Mouse (Mus musculus): Measurements from ENCODE around the gene Nudt14. TPM values are rescaled to one million over a fixed set of nuclear protein-coding genes. Genes with fewer than 3 reads are reported as not detected.

Nudt14 gene
- total and polyA plus RNA-seq, 3 experiments, result 6.2 to 22.2 (median 13.3) TPM

DNA sequence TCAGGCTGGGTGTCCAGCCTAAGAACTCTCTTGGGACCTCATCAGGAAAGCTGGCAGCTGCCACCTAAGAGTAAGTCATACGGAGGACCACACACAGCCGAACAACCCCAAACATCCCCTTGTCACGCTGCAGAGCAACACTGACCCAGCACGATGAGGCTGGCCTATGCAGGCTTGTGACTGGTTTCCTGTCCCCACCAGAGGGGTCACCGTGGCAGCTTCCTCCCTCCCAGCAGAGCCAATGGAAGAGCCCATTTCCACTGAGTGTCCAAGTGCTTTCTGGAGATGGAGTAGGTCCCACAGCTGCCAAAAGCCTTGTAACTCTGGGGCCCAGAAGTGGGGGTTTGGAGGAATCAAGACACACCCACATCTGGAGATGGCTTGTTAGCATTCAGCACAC, 19.9 kb upstream of the Nudt14 start:
- H3K4me1 ChIP-seq (ENCODE audit: insufficient read depth, low read depth, low read length), result 0 out of 2 replicates have a peak, but pooled peaks cover 2% of the 10 kb centered on the region
- no peak for TF ChIP-seq TAL1 (conservative IDR thresholded peaks at IDR 0.05; ENCODE audit: low read depth, low read length)
- TF ChIP-seq POLR2AphosphoS5 (IDR thresholded peaks at IDR 0.05; ENCODE audit: insufficient replicate concordance, low read depth, low read length), result no peak
- no peak for TF ChIP-seq CTCF (IDR thresholded peaks at IDR 0.05; ENCODE audit: low read depth, low read length)
- TF ChIP-seq GATA2 (IDR thresholded peaks at IDR 0.05; ENCODE audit: borderline replicate concordance, low read depth, low read length), result no peak
- no peak for TF ChIP-seq GATA1 (IDR thresholded peaks at IDR 0.05; ENCODE audit: borderline replicate concordance, low read length)
- H3K36me3 ChIP-seq (replicated peaks), result peaks cover 98% of the 10 kb centered on the region
- H3K27me3 ChIP-seq (ENCODE audit: insufficient read depth, low read length), result no peaks in the 10 kb centered on the region
- H3K9me3 ChIP-seq (replicated peaks), result no peaks in the 10 kb centered on the region
- no peak overlapping the region for H3K4me3 ChIP-seq (ENCODE audit: low read depth, low read length)
- ATAC-seq (ENCODE audit: extremely low read depth, insufficient number of reproducible peaks, low FRiP score, poor library complexity, severe bottlenecking) (no peak), DNase-seq (ENCODE audit: low spot score) (no peak)

DNA sequence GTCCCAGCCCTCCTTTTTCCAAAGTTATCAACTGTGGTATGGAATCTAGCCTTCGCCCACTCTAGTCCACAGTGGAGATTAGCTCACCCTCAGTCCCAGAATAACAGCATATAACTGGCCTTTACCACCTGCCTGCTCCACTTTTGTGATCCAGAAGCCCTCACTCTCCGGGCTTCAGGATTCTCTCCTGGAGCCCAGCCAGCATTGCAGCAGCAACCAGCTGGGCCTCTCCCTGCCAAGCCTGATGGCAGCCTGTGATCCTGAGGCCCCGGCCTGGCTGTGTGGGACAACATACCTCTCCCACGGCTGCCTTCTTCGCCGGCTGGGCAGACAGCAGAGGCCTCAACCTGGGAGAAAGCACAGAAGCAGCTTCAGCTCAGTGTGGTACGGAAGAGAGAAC, 19.5 kb upstream of the Nudt14 start:
- H3K36me3 ChIP-seq (replicated peaks), result peaks cover 98% of the 10 kb centered on the region
- DNase-seq (ENCODE audit: low spot score), result no peak
- H3K4me3 ChIP-seq (ENCODE audit: low read depth, low read length), result no peak overlapping the region
- no peaks in the 10 kb centered on the region for H3K9me3 ChIP-seq (replicated peaks)
- H3K4me1 ChIP-seq (ENCODE audit: insufficient read depth, low read depth, low read length), result 0 out of 2 replicates have a peak, but pooled peaks cover 2% of the 10 kb centered on the region
- H3K27me3 ChIP-seq (ENCODE audit: insufficient read depth, low read length), result no peaks in the 10 kb centered on the region
- TF ChIP-seq GATA2 (IDR thresholded peaks at IDR 0.05; ENCODE audit: borderline replicate concordance, low read depth, low read length) (no peak), TAL1 (conservative IDR thresholded peaks at IDR 0.05; ENCODE audit: low read depth, low read length) (no peak), GATA1 (IDR thresholded peaks at IDR 0.05; ENCODE audit: borderline replicate concordance, low read length) (no peak), POLR2AphosphoS5 (IDR thresholded peaks at IDR 0.05; ENCODE audit: insufficient replicate concordance, low read depth, low read length) (no peak), CTCF (IDR thresholded peaks at IDR 0.05; ENCODE audit: low read depth, low read length) (no peak)
- no peak for ATAC-seq (ENCODE audit: extremely low read depth, insufficient number of reproducible peaks, low FRiP score, poor library complexity, severe bottlenecking)

DNA sequence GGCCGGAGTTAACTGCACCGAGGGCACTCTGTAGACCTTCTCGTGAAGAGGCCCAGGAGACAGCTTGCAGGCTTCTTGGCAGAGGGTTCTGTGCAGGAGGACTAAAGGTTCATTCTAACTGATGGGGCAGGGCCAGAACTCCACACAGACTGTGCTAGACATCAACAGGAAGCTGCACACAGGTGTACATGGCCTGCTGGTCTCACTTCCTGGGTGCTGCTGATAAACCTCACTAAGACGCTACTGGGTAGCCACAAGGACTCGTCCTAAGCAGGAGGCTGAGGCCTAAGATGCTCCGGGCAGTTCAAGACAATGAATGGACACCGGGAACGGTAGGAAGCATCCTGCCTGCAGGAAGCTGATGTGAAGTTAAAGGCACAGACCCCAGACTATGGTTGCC, 17.5 kb upstream of the Nudt14 start:
- TF ChIP-seq GATA2 (IDR thresholded peaks at IDR 0.05; ENCODE audit: borderline replicate concordance, low read depth, low read length), result no peak
- no peak for TF ChIP-seq TAL1 (conservative IDR thresholded peaks at IDR 0.05; ENCODE audit: low read depth, low read length)
- TF ChIP-seq CTCF (IDR thresholded peaks at IDR 0.05; ENCODE audit: low read depth, low read length), result no peak
- TF ChIP-seq GATA1 (IDR thresholded peaks at IDR 0.05; ENCODE audit: borderline replicate concordance, low read length), result no peak
- TF ChIP-seq POLR2AphosphoS5 (IDR thresholded peaks at IDR 0.05; ENCODE audit: insufficient replicate concordance, low read depth, low read length), result no peak
- Histone ChIP-seq H3K9me3 (replicated peaks) (no peaks in the 10 kb centered on the region), H3K4me1 (ENCODE audit: insufficient read depth, low read depth, low read length) (peaks cover 7% of the 10 kb centered on the region; the same call in 1 of the 2 replicates), H3K27me3 (ENCODE audit: insufficient read depth, low read length) (no peaks in the 10 kb centered on the region), H3K4me3 (ENCODE audit: low read depth, low read length) (no peak overlapping the region), H3K36me3 (replicated peaks) (peaks cover 97% of the 10 kb centered on the region)
- ATAC-seq (ENCODE audit: extremely low read depth, insufficient number of reproducible peaks, low FRiP score, poor library complexity, severe bottlenecking), result no peak
- no peak for DNase-seq (ENCODE audit: low spot score)

DNA sequence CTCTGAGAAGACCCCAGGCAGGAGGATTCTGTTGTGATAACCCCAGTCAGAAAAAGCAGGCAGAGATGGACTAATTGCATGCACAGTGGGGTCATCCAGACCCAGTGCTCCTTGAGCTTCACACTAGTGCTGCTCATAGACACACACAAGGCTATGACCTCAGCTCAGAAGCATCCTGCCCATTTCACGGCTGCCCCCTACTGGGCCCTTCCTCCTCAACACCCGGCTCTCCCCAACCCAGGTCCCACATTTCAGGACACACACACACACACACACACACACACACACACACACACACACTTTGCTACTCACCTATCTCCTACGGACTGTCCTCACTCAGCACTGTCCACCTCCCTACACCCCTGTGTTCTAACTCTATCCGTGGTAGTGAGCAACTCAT, 16.4 kb upstream of the Nudt14 start:
- no peaks in the 10 kb centered on the region for H3K9me3 ChIP-seq (replicated peaks)
- no peak overlapping the region for H3K4me3 ChIP-seq (ENCODE audit: low read depth, low read length)
- DNase-seq (ENCODE audit: low spot score), result no peak
- 0 out of 2 replicates have a peak, but pooled peaks have one; percentile 13 for TF ChIP-seq CTCF (IDR thresholded peaks at IDR 0.05; ENCODE audit: low read depth, low read length)
- no peak for TF ChIP-seq TAL1 (conservative IDR thresholded peaks at IDR 0.05; ENCODE audit: low read depth, low read length)
- no peaks in the 10 kb centered on the region for H3K27me3 ChIP-seq (ENCODE audit: insufficient read depth, low read length)
- peaks cover 87% of the 10 kb centered on the region for H3K36me3 ChIP-seq (replicated peaks)
- H3K4me1 ChIP-seq (ENCODE audit: insufficient read depth, low read depth, low read length), result peaks cover 7% of the 10 kb centered on the region; the same call in 1 of the 2 replicates
- no peak for ATAC-seq (ENCODE audit: extremely low read depth, insufficient number of reproducible peaks, low FRiP score, poor library complexity, severe bottlenecking)

DNA sequence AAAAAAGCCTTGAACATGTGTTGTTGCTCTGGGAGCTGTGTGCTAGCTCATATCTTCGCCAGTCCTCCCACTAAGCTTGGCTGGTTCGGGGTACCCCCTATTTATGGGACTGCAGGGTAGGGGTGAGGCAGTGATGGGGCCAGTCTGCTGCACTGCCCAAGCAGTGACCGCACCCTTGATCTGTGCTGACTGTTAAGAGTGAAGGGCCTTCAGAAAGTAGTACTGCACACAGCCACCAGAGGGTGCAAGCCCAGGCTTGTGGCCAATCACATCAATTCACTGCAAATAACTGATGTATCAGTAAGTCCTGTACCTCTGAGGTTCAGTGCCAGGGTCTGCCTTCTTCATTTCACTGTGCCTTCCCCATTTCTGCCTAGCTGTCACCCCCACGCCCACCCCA, 13.9 kb upstream of the Nudt14 start:
- H3K4me1 ChIP-seq (ENCODE audit: insufficient read depth, low read depth, low read length), result peaks cover 16% of the 10 kb centered on the region
- peak; percentile 69 for DNase-seq (ENCODE audit: low spot score)
- ATAC-seq (ENCODE audit: extremely low read depth, insufficient number of reproducible peaks, low FRiP score, poor library complexity, severe bottlenecking), result peak; percentile 76
- H3K27me3 ChIP-seq (ENCODE audit: insufficient read depth, low read length), result peaks cover 19% of the 10 kb centered on the region
- H3K4me3 ChIP-seq (ENCODE audit: low read depth, low read length), result no peak overlapping the region
- H3K36me3 ChIP-seq (replicated peaks), result peaks cover 62% of the 10 kb centered on the region
- no peaks in the 10 kb centered on the region for H3K9me3 ChIP-seq (replicated peaks)
- TF ChIP-seq GATA1 (IDR thresholded peaks at IDR 0.05; ENCODE audit: borderline replicate concordance, low read length) (no peak), POLR2AphosphoS5 (IDR thresholded peaks at IDR 0.05; ENCODE audit: insufficient replicate concordance, low read depth, low read length) (no peak), CTCF (IDR thresholded peaks at IDR 0.05; ENCODE audit: low read depth, low read length) (peak; percentile 99)

DNA sequence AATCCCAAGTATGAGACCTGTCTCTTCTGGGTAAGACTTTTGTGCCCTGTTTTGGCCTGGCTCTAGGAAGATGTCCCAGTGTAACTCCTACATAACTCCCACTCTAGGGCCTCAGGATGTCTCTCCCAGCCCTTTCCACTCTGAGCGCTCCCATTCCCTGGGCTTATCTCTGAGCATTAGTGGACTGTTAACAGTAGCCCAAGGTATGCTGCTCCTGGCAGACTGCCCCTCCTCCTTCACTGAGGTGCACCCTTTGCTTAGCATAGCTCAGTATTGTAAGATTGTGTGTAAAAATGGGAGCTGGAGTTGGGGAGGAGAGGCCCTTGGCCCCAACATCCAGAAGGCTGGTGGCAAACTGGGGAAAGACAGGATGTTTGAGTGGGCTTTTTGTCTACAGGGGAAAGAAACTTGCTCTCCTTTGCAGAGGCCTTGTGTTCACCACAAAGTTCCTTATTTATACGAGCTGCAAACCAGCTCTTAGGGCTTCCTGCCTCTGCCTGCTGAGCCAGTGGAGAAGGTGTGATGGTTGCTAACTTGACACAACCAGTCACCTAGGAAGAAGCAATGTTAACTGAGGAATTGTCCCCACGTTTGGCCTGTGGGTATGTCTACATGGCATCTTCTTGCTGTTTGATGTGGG, 11.1 kb upstream of the Nudt14 start:
- ATAC-seq (ENCODE audit: extremely low read depth, insufficient number of reproducible peaks, low FRiP score, poor library complexity, severe bottlenecking) (no peak), DNase-seq (ENCODE audit: low spot score) (no peak)
- Histone ChIP-seq H3K27me3 (ENCODE audit: insufficient read depth, low read length) (peaks cover 45% of the 10 kb centered on the region), H3K9me3 (replicated peaks) (no peaks in the 10 kb centered on the region), H3K4me1 (ENCODE audit: insufficient read depth, low read depth, low read length) (peaks cover 30% of the 10 kb centered on the region), H3K4me3 (ENCODE audit: low read depth, low read length) (no peak overlapping the region), H3K36me3 (replicated peaks) (peaks cover 37% of the 10 kb centered on the region)
- TF ChIP-seq CTCF (IDR thresholded peaks at IDR 0.05; ENCODE audit: low read depth, low read length) (no peak), GATA2 (IDR thresholded peaks at IDR 0.05; ENCODE audit: borderline replicate concordance, low read depth, low read length) (no peak), TAL1 (conservative IDR thresholded peaks at IDR 0.05; ENCODE audit: low read depth, low read length) (no peak), POLR2AphosphoS5 (IDR thresholded peaks at IDR 0.05; ENCODE audit: insufficient replicate concordance, low read depth, low read length) (no peak), GATA1 (IDR thresholded peaks at IDR 0.05; ENCODE audit: borderline replicate concordance, low read length) (no peak)

Measured in G1E (cell line).